In the genomic region with DNA sequence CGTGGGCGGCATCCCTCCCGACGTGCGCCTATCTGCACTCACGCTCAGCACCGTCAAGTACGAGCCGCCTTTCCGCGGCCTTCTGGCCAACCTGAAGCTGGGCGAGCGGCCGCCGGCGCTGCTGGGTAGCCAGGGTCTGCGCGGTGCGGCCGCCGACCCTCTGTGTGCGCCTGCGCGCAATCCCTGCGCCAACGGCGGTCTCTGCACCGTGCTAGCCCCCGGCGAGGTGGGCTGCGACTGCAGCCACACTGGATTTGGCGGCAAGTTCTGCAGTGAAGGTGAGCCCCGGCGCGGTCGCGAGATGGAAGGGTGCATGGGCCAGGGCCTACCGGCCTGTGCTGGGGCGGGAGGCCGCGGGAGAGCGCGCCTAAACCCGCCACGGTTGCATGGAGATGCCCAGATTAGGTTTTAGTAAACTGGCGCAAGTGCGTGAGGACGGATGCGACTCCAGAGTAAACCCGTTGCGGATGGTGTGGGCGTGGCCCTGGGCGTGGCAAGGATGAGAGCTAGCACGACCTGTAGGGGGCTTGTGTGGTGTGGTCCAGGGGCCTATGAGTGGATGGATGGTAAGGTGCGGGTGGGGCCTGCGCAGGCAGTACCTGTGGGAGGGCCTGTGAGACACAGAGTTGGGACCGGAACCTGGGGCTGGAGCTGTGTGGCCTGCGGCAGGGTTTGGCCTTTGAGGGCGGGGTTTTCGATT, we compare ENCODE assay signal across 8 mouse cellular contexts. TPM values are rescaled to one million over a fixed set of nuclear protein-coding genes. Genes with fewer than 3 reads are reported as not detected.
DNase-seq lines count a peak whose midpoint lies in the region; ATAC-seq and TF ChIP-seq lines count a peak whose summit lies in the region.

No protein-coding gene starts in this region.

- H3K27me3 ChIP-seq in hindbrain, embryonic 14.5 days (ENCODE audit: control insufficient read depth, insufficient read depth, low read length), result peaks cover 13% of the 10 kb centered on the region
- peaks cover 49% of the 10 kb centered on the region for H3K27me3 ChIP-seq in midbrain, embryonic 11.5 days (ENCODE audit: control insufficient read depth, insufficient read depth, low read length)
- H3K27me3 ChIP-seq in thymus, adult 2 months (ENCODE audit: control insufficient read depth, insufficient read depth, low read length), result peaks cover 22% of the 10 kb centered on the region; the same call in 1 of the 2 replicates

- no peak for TF ChIP-seq POLR2A in thymus, adult 2 months (IDR thresholded peaks at IDR 0.05; ENCODE audit: control insufficient read depth, extremely low read depth, insufficient read depth, low read length, poor library complexity)

- no peak for DNase-seq in gastrocnemius, adult 2 months
- no peak for DNase-seq in gastrocnemius, adult 18-20 months (ENCODE audit: low spot score)
- peak; percentile 87 for DNase-seq in WW6 (ENCODE audit: low read depth, low spot score)
- DNase-seq in hindbrain, embryonic 14.5 days (ENCODE audit: low spot score), result no peak
- peak; percentile 94 for DNase-seq in midbrain, embryonic 11.5 days (ENCODE audit: low spot score, missing footprints)
- DNase-seq in thymus, adult 2 months, result peak; percentile 67
- no peak for DNase-seq in gastrocnemius, postnatal 14 days

- H3K4me2 ChIP-seq in hindbrain, embryonic 14.5 days (replicated peaks), result peak overlapping the region; percentile 53
- peak overlapping the region; percentile 56 for H3K4me2 ChIP-seq in midbrain, embryonic 11.5 days

- TF ChIP-seq CTCF in gastrocnemius, adult 2 months (IDR thresholded peaks at IDR 0.05), result no peak
- TF ChIP-seq CTCF in thymus, adult 2 months (IDR thresholded peaks at IDR 0.05; ENCODE audit: borderline replicate concordance, control insufficient read depth, extremely low read depth, insufficient read depth, low read length, poor library complexity), result no peak

- no peaks in the 10 kb centered on the region for H3K9me3 ChIP-seq in hindbrain, embryonic 14.5 days (ENCODE audit: control insufficient read depth, low read length)
- H3K9me3 ChIP-seq in midbrain, embryonic 11.5 days (ENCODE audit: control insufficient read depth, low read length), result no peaks in the 10 kb centered on the region

- H3K36me3 ChIP-seq in hindbrain, embryonic 14.5 days (replicated peaks; ENCODE audit: control insufficient read depth, insufficient read depth), result peaks cover 17% of the 10 kb centered on the region
- H3K36me3 ChIP-seq in midbrain, embryonic 11.5 days (ENCODE audit: control insufficient read depth, insufficient read depth, low read length), result no peaks in the 10 kb centered on the region
- no peaks in the 10 kb centered on the region for H3K36me3 ChIP-seq in thymus, adult 2 months (ENCODE audit: control insufficient read depth, insufficient read depth, low read length)

- intact Hi-C loops in gastrocnemius, adult 2 months (cut with DNase I), result no loop called here
- intact Hi-C loops in gastrocnemius, postnatal 14 days (cut with DNase I; ENCODE audit: low total_unique reads), result no loop called here

- WGBS in hindbrain, embryonic 14.5 days, result 2% methylated on average over 60 of the region's 60 CpGs
- under 1% methylated on average over 60 of the region's 60 CpGs for WGBS in midbrain, embryonic 11.5 days
- 1% methylated on average over 60 of the region's 60 CpGs for WGBS in thymus, adult 2 months

- peak overlapping the region; percentile 40 for H3K4me3 ChIP-seq in gastrocnemius, adult 2 months
- peak overlapping the region; percentile 23 for H3K4me3 ChIP-seq in hindbrain, embryonic 14.5 days (replicated peaks; ENCODE audit: low read length)
- peak overlapping the region; percentile 31 for H3K4me3 ChIP-seq in midbrain, embryonic 11.5 days (ENCODE audit: low read depth, low read length)
- H3K4me3 ChIP-seq in thymus, adult 2 months (ENCODE audit: control insufficient read depth, insufficient read depth, low read length), result no peak overlapping the region

- peak overlapping the region; percentile 37 for H3K9ac ChIP-seq in hindbrain, embryonic 14.5 days
- H3K9ac ChIP-seq in midbrain, embryonic 11.5 days (ENCODE audit: low read length), result peak overlapping the region; percentile 30; the same call in 1 of the 2 replicates

- H3K4me1 ChIP-seq in hindbrain, embryonic 14.5 days (replicated peaks; ENCODE audit: control insufficient read depth, insufficient read depth, low read length), result peaks cover 78% of the 10 kb centered on the region
- peaks cover 22% of the 10 kb centered on the region for H3K4me1 ChIP-seq in midbrain, embryonic 11.5 days (ENCODE audit: control insufficient read depth, insufficient read depth, low read length)
- peaks cover 15% of the 10 kb centered on the region for H3K4me1 ChIP-seq in thymus, adult 2 months (replicated peaks; ENCODE audit: control insufficient read depth, insufficient read depth, low read length)

- H3K27ac ChIP-seq in gastrocnemius, adult 2 months, result no peak overlapping the region
- H3K27ac ChIP-seq in hindbrain, embryonic 14.5 days, result no peak overlapping the region
- H3K27ac ChIP-seq in midbrain, embryonic 11.5 days (ENCODE audit: low read depth, low read length), result no peak overlapping the region
- H3K27ac ChIP-seq in thymus, adult 2 months (ENCODE audit: control insufficient read depth, insufficient read depth, low read length), result no peak overlapping the region

- no peak for ATAC-seq in hindbrain, embryonic 14.5 days (ENCODE audit: low FRiP score)
- ATAC-seq in midbrain, embryonic 11.5 days (ENCODE audit: low FRiP score), result peak; percentile 71
- no peak for ATAC-seq in erythroblast, adult 5-6 weeks (replicated peaks; ENCODE audit: low FRiP score, poor library complexity, severe bottlenecking)

RNA-seq across cellular contexts. Expression of a gene that starts 10.1 kb away (rescaled TPM):
- 1 to 10 TPM in 1 of 2 experiments, under 1 TPM in 1; 0.77 to 2.0 TPM for total RNA-seq in gastrocnemius, adult 2 months (2021)
- total RNA-seq in gastrocnemius, adult 18-20 months (2021), result 1 to 10 TPM; 1.1 to 1.3 TPM
- polyA plus RNA-seq in hindbrain, embryonic 14.5 days (2014; fragmentation: Nextera tagmentation; extraction: Ambion mirVana), result 60.6 and 66.4 TPM in 2 replicates
- 9.2 and 9.5 TPM in 2 replicates for polyA plus RNA-seq in midbrain, embryonic 11.5 days (2014; fragmentation: Nextera tagmentation; extraction: Ambion mirVana)
- polyA plus RNA-seq in thymus, adult 2 months (2012; rRNA removed), result 1.2 and 1.5 TPM in 2 replicates
- 1 to 10 TPM; 1.5 to 2.9 TPM for total RNA-seq in gastrocnemius, postnatal 14 days (2021)
- not detected in 2 replicates for total RNA-seq in erythroblast, adult 5-6 weeks (2015; ENCODE audit: low replicate concordance)
- not detected in 2 replicates for total RNA-seq in erythroblast, adult 5-6 weeks (2017; ENCODE audit: low replicate concordance)

RNA-seq across cellular contexts. Expression of a gene that starts 29.5 kb away (rescaled TPM):
- 10 to 100 TPM; 14.9 to 24.6 TPM for total RNA-seq in gastrocnemius, adult 2 months (2021)
- 10 to 100 TPM in 1 of 2 experiments, 1 to 10 TPM in 1; 8.3 to 18.2 TPM for total RNA-seq in gastrocnemius, adult 18-20 months (2021)
- polyA plus RNA-seq in hindbrain, embryonic 14.5 days (2014; fragmentation: Nextera tagmentation; extraction: Ambion mirVana), result 89.2 and 111 TPM in 2 replicates
- polyA plus RNA-seq in midbrain, embryonic 11.5 days (2014; fragmentation: Nextera tagmentation; extraction: Ambion mirVana), result 14.1 and 16.8 TPM in 2 replicates
- polyA plus RNA-seq in thymus, adult 2 months (2012; rRNA removed), result 558 and 561 TPM in 2 replicates
- 10 to 100 TPM; 24.0 to 37.6 TPM for total RNA-seq in gastrocnemius, postnatal 14 days (2021)
- 55.4 and 90.1 TPM in 2 replicates for total RNA-seq in erythroblast, adult 5-6 weeks (2015; ENCODE audit: low replicate concordance)
- total RNA-seq in erythroblast, adult 5-6 weeks (2017; ENCODE audit: low replicate concordance), result 31.9 and 39.0 TPM in 2 replicates

RNA-seq across cellular contexts. Expression of a gene that starts 44.5 kb away (rescaled TPM):
- over 10,000 TPM in 1 of 2 experiments, 1,000 to 10,000 TPM in 1; 6,181 to 10,031 TPM for total RNA-seq in gastrocnemius, adult 2 months (2021)
- 1,000 to 10,000 TPM; 7,185 to 8,344 TPM for total RNA-seq in gastrocnemius, adult 18-20 months (2021)
- 6.2 and 6.8 TPM in 2 replicates for polyA plus RNA-seq in hindbrain, embryonic 14.5 days (2014; fragmentation: Nextera tagmentation; extraction: Ambion mirVana)
- 0.81 and 1.8 TPM in 2 replicates for polyA plus RNA-seq in midbrain, embryonic 11.5 days (2014; fragmentation: Nextera tagmentation; extraction: Ambion mirVana)
- 6.5 and 41.6 TPM in 2 replicates for polyA plus RNA-seq in thymus, adult 2 months (2012; rRNA removed)
- total RNA-seq in gastrocnemius, postnatal 14 days (2021), result 1,000 to 10,000 TPM; 4,021 to 4,833 TPM
- not detected in 2 replicates for total RNA-seq in erythroblast, adult 5-6 weeks (2015; ENCODE audit: low replicate concordance)
- not detected in 2 replicates for total RNA-seq in erythroblast, adult 5-6 weeks (2017; ENCODE audit: low replicate concordance)

Comparison
In these comparisons a context has a peak if more than half of its experiments do, and no peak if none do; other contexts are left out.
1. DNase-seq: peak in WW6 (single experiment), midbrain, embryonic 11.5 days (single experiment) and thymus, adult 2 months (single experiment); none in gastrocnemius, adult 2 months (single experiment), gastrocnemius, adult 18-20 months (single experiment), hindbrain, embryonic 14.5 days (single experiment) and gastrocnemius, postnatal 14 days (single experiment).
2. RNA of a gene that starts 44.5 kb away (total RNA-seq): 6,181 to 10,031 TPM in gastrocnemius, adult 2 months, 7,185 to 8,344 TPM in gastrocnemius, adult 18-20 months and 4,021 to 4,833 TPM in gastrocnemius, postnatal 14 days; not detected in erythroblast, adult 5-6 weeks; every median in the first group is over 1,000 times any median in the second.